Mouse (Mus musculus): Measurements from ENCODE around the gene Usp19.

DNA sequence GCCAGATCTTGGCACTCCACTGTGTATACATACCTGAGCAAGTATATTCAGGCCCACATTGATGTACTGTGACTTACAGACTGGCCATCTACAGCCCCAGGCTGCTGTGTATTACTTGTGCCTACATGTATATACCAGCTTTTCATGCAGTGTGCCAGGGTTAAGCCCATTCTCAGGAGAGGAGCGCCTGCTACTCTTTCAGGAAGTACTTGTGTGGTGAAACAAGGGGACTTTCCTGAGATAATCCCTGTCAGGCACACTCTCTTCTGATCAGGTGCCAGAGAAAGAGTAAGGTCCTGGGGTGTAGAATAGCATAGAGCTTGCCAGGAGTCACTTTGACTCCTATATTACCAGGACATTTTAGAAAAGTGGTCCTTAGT, 30.5 kb upstream of the Usp19 start:
- TF ChIP-seq POLR2A (IDR thresholded peaks at IDR 0.05; ENCODE audit: borderline replicate concordance, low read depth, low read length) (no peak), CTCF (IDR thresholded peaks at IDR 0.05; ENCODE audit: low read depth, low read length) (no peak)
